Mouse (Mus musculus) embryonic facial prominence, embryonic 15.5 days (tissue): ENCODE measurements at regions not wholly inside any gene's neighbourhood (a gene's known extent, or its start where the extent isn't known, plus 50 kb on each side); places are given as distances from the start of the nearest gene placed in this dataset.

Experiments used
- ATAC-seq: fragments of 200-750 bp; cut with Nextera tagmentation; 2 replicates; pipeline ENCODE4 v1.8.0; 2017; ENCODE audit warnings: low read depth, moderate TSS enrichment; ENCODE audit not compliant: insufficient number of reproducible peaks, low FRiP score, low TSS enrichment
- H3K27ac ChIP-seq: fragments of 300-500 bp; sonication (generic); replicated peaks from 2 replicates; pipeline ENCODE4 v1.5.1; 2015; ENCODE audit warnings: mild to moderate bottlenecking, inconsistent platforms
- H3K27me3 ChIP-seq: fragments of 300-500 bp; sonication (generic); 2 replicates; pipeline ENCODE4 v1.6.1; 2015; ENCODE audit warnings: inconsistent platforms
- H3K36me3 ChIP-seq: fragments of 300-500 bp; sonication (generic); 2 replicates; pipeline ENCODE4 v1.6.1; 2015; ENCODE audit warnings: mild to moderate bottlenecking, inconsistent platforms
- H3K4me1 ChIP-seq: fragments of 300-500 bp; sonication (generic); 2 replicates; pipeline ENCODE4 v1.6.1; 2015; ENCODE audit warnings: inconsistent platforms
- H3K4me2 ChIP-seq: fragments of 300-500 bp; sonication (generic); replicated peaks from 2 replicates; pipeline ENCODE4 v1.6.1; 2015; ENCODE audit warnings: mild to moderate bottlenecking, inconsistent platforms
- H3K4me3 ChIP-seq: fragments of 300-500 bp; sonication (generic); replicated peaks from 2 replicates; pipeline ENCODE4 v1.5.1; 2015; ENCODE audit warnings: mild to moderate bottlenecking, inconsistent platforms
- H3K9ac ChIP-seq: fragments of 300-500 bp; sonication (generic); 2 replicates; pipeline ENCODE4 v1.6.1; 2015; ENCODE audit warnings: inconsistent platforms
- H3K9me3 ChIP-seq: fragments of 300-500 bp; sonication (generic); replicated peaks from 2 replicates; pipeline ENCODE4 v1.6.1; 2016; ENCODE audit warnings: inconsistent platforms
- WGBS: fragments of 180-500 bp; shearing (Covaris S2); methylation state at CpG from one replicate; pipeline ENCODE4 v1.1.7; 2015; 5-methylcytosine and 5-hydroxymethylcytosine counted together

DNA sequence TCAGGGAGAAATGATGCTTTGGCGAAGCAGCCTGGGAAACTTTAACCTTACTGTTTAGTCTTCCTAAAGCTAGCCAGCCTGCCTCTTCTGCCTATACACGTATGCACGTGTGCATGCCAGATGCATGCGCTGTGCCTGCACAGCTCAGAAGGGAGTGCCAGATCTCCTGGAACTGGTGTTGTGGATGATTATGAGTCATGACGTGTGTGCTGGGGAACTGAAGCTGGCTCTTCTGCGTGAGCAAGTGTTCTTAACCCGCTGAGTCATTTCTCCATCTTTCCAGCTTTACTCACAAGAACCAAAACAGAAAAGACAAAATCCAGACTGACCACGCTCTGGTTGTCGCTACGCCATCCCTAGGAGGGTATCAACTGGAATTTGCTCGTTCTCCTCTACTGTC, 55.1 kb upstream of the Otogl start:
- Histone ChIP-seq H3K36me3 (no peaks in the 10 kb centered on the region), H3K9ac (no peak overlapping the region), H3K9me3 (no peaks in the 10 kb centered on the region), H3K4me3 (no peak overlapping the region), H3K27ac (no peak overlapping the region), H3K4me1 (no peaks in the 10 kb centered on the region), H3K27me3 (no peaks in the 10 kb centered on the region), H3K4me2 (no peak overlapping the region)
- no peak for ATAC-seq
- WGBS, result 79% methylated on average over 11 of the region's 11 CpGs

- Histone ChIP-seq H3K9ac (no peak overlapping the region), H3K4me3 (no peak overlapping the region), H3K27ac (no peak overlapping the region), H3K4me1 (no peaks in the 10 kb centered on the region), H3K9me3 (no peaks in the 10 kb centered on the region), H3K27me3 (no peaks in the 10 kb centered on the region), H3K36me3 (no peaks in the 10 kb centered on the region), H3K4me2 (no peak overlapping the region)
- WGBS, result 63% methylated on average over 1 of the region's 1 CpGs
- no peak for ATAC-seq
Measured at GRCm38 (mm10) chr10:107964022-107964421, 52.1 kb upstream of the Otogl start.

GRCm38 (mm10) chr10:107962130-107962529, 50.2 kb upstream of the Otogl start:
- no peaks in the 10 kb centered on the region for H3K36me3 ChIP-seq
- no peak for ATAC-seq
- no peak overlapping the region for H3K27ac ChIP-seq
- H3K9me3 ChIP-seq, result no peaks in the 10 kb centered on the region
- no peak overlapping the region for H3K4me2 ChIP-seq
- H3K4me3 ChIP-seq, result no peak overlapping the region
- 81% methylated on average over 3 of the region's 3 CpGs for WGBS
- H3K9ac ChIP-seq, result no peak overlapping the region
- H3K27me3 ChIP-seq, result no peaks in the 10 kb centered on the region
- H3K4me1 ChIP-seq, result no peaks in the 10 kb centered on the region
